Mouse (Mus musculus): ENCODE measurements around the gene Olfr1280.
"Not testable (repeated sequence)": the region's sequence is repeated elsewhere in the genome, so short reads cannot be mapped to it uniquely, and the experiment has no call there.

Gene Olfr1280

GRCm38 (mm10) chr2:111313717-111314116 lies at the start of gene Olfr1280:
TSS of gene Olfr1280 (plus strand) at chr2:111314017.
- DNase-seq = no peak

- no peak for DNase-seq
These were observed 39.8 kb upstream of the Olfr1280 start, which contains the start of gene Olfr1277 for GRCm38 (mm10) chr2:111274006-111274405. TSS of gene Olfr1277 (minus strand) at chr2:111274106.

GRCm38 (mm10) chr2:111289836-111290235 lies 24.0 kb upstream of the Olfr1280 start, which contains the start of gene Olfr1278:
TSS of gene Olfr1278 (plus strand) at chr2:111290136.
- DNase-seq = no peak

GRCm38 (mm10) chr2:111298541-111298940 lies 15.3 kb upstream of the Olfr1280 start:
- DNase-seq = no peak

GRCm38 (mm10) chr2:111300374-111300773 lies 13.4 kb upstream of the Olfr1280 start, which contains the start of gene Olfr1279:
TSS of gene Olfr1279 (plus strand) at chr2:111300635.
- no peak for DNase-seq

GRCm38 (mm10) chr2:111326220-111326619 lies 12.4 kb downstream of the Olfr1280 start, which contains the start of gene Olfr1281:
TSS of gene Olfr1281 (plus strand) at chr2:111326520.
- DNase-seq = no peak

GRCm38 (mm10) chr2:111333721-111334120 lies 19.9 kb downstream of the Olfr1280 start:
- DNase-seq = not testable (repeated sequence)

GRCm38 (mm10) chr2:111335976-111336375 lies 22.2 kb downstream of the Olfr1280 start, which contains the start of gene Olfr1282:
TSS of gene Olfr1282 (minus strand) at chr2:111336076.
- no peak for DNase-seq

GRCm38 (mm10) chr2:111366490-111366889 lies 52.7 kb downstream of the Olfr1280 start, which contains the start of gene Olfr1283:
TSS of gene Olfr1283 (plus strand) at chr2:111366790.
- DNase-seq = no peak

- DNase-seq = no peak
These were observed 61.4 kb downstream of the Olfr1280 start, which contains the start of gene Olfr1284 for GRCm38 (mm10) chr2:111375222-111375621. TSS of gene Olfr1284 (plus strand) at chr2:111375522.
